Mouse (Mus musculus): ENCODE data around the gene Lin28a. TPM values are rescaled to one million over a fixed set of nuclear protein-coding genes. Genes with fewer than 3 reads are reported as not detected.

The Lin28a gene
- polyA plus RNA-seq, 1 experiment from 2014 or later, result not detected

- no peak overlapping the region for H3K4me3 ChIP-seq (ENCODE audit: low read depth, low read length)
- no peak overlapping the region for H3K27ac ChIP-seq (ENCODE audit: low read depth, low read length)
- H3K4me2 ChIP-seq (ENCODE audit: low read length), result no peak overlapping the region
- H3K9ac ChIP-seq (ENCODE audit: low read length), result no peak overlapping the region
- ATAC-seq (no peak), DNase-seq (ENCODE audit: low spot score) (no peak)
- H3K27me3 ChIP-seq (replicated peaks; ENCODE audit: control insufficient read depth, insufficient read depth, low read length), result no peaks in the 10 kb centered on the region
- H3K36me3 ChIP-seq (ENCODE audit: control insufficient read depth, insufficient read depth, low read length), result no peaks in the 10 kb centered on the region
- H3K4me1 ChIP-seq (ENCODE audit: control insufficient read depth, insufficient read depth, low read length), result no peaks in the 10 kb centered on the region
- 94% methylated on average over 6 of the region's 6 CpGs for WGBS
- H3K9me3 ChIP-seq (replicated peaks; ENCODE audit: control insufficient read depth, low read length), result no peaks in the 10 kb centered on the region
These were observed 40.3 kb upstream of the Lin28a start for GRCm38 (mm10) chr4:134058908-134059307.

- no peak for DNase-seq (ENCODE audit: low spot score)
- Histone ChIP-seq H3K4me1 (ENCODE audit: control insufficient read depth, insufficient read depth, low read length) (no peaks in the 10 kb centered on the region), H3K4me2 (ENCODE audit: low read length) (no peak overlapping the region), H3K27ac (ENCODE audit: low read depth, low read length) (no peak overlapping the region), H3K27me3 (replicated peaks; ENCODE audit: control insufficient read depth, insufficient read depth, low read length) (no peaks in the 10 kb centered on the region), H3K4me3 (ENCODE audit: low read depth, low read length) (no peak overlapping the region), H3K9me3 (replicated peaks; ENCODE audit: control insufficient read depth, low read length) (no peaks in the 10 kb centered on the region), H3K36me3 (ENCODE audit: control insufficient read depth, insufficient read depth, low read length) (no peaks in the 10 kb centered on the region), H3K9ac (ENCODE audit: low read length) (no peak overlapping the region)
- 40% methylated on average over 14 of the region's 14 CpGs for WGBS
- ATAC-seq, result no peak
These were observed 39.6 kb upstream of the Lin28a start for GRCm38 (mm10) chr4:134058166-134058715.

DNA sequence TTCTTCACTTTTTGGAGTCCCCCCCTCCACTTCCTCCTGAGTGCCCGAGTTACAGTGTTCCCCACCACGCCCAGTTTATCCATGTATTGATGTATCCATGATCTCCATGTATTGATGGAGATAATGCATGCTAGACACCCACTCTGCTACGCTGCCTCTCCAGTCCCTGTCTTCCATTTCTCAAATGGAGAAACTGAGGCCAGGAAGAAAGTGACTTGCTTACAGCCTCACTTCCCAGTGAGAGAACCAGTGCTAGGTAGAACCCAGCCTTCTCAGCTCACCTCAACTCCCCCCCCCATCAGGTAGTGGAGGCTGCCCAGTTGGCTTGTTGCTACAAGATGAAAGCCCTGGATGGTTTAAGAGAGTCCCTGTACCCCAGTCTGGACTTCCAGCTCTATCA is 34.9 kb upstream of the Lin28a start, which contains the start of gene Zfp683:
Gene Zfp683, plus strand, starts transcription at position 301 of the 400 bp plus-strand sequence.
- H3K9ac ChIP-seq (ENCODE audit: low read length), result no peak within 1 kb of the TSS
- H3K4me3 ChIP-seq (ENCODE audit: low read depth, low read length), result no peak within 1 kb of the TSS
- no peak for ATAC-seq
- H3K4me2 ChIP-seq (ENCODE audit: low read length), result no peak within 1 kb of the TSS
- 88% methylated on average over 3 of the region's 3 CpGs for WGBS
- H3K9me3 ChIP-seq (replicated peaks; ENCODE audit: control insufficient read depth, low read length), result no peaks in the 10 kb centered on the region
- H3K4me1 ChIP-seq (ENCODE audit: control insufficient read depth, insufficient read depth, low read length), result peaks cover 3% of the 10 kb centered on the region; the same call in 1 of the 2 replicates
- H3K27ac ChIP-seq (ENCODE audit: low read depth, low read length), result no peak within 1 kb of the TSS
- no peaks in the 10 kb centered on the region for H3K36me3 ChIP-seq (ENCODE audit: control insufficient read depth, insufficient read depth, low read length)
- no peaks in the 10 kb centered on the region for H3K27me3 ChIP-seq (replicated peaks; ENCODE audit: control insufficient read depth, insufficient read depth, low read length)
- DNase-seq (ENCODE audit: low spot score), result no peak

DNA sequence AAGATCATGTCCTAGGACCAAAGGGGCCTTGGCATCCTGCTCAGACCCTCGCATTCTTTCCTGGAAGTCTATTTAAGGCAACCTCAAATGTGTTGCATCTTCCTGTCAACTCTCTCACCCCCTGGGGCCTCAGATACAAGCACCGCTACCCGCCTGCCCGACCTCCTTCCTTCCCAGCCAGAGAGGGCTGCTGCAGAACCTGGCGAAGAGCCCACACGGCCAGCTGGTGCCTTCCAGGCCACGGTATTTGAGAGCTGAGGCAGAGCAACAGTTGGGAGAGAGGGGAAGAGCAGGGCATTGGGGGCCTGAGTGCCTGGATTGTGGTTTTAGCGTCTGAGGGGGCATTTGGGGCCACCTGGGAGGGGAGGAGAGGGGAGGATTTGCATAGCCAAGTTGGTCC is 33.9 kb upstream of the Lin28a start:
- Histone ChIP-seq H3K4me1 (ENCODE audit: control insufficient read depth, insufficient read depth, low read length) (peaks cover 3% of the 10 kb centered on the region; the same call in 1 of the 2 replicates), H3K27me3 (replicated peaks; ENCODE audit: control insufficient read depth, insufficient read depth, low read length) (no peaks in the 10 kb centered on the region), H3K9ac (ENCODE audit: low read length) (no peak overlapping the region), H3K4me3 (ENCODE audit: low read depth, low read length) (no peak overlapping the region), H3K27ac (ENCODE audit: low read depth, low read length) (no peak overlapping the region), H3K4me2 (ENCODE audit: low read length) (no peak overlapping the region), H3K36me3 (ENCODE audit: control insufficient read depth, insufficient read depth, low read length) (no peaks in the 10 kb centered on the region), H3K9me3 (replicated peaks; ENCODE audit: control insufficient read depth, low read length) (no peaks in the 10 kb centered on the region)
- ATAC-seq, result no peak
- 25% methylated on average over 8 of the region's 8 CpGs for WGBS
- DNase-seq (ENCODE audit: low spot score), result peak; percentile 74

GRCm38 (mm10) chr4:134051912-134052311 is 33.3 kb upstream of the Lin28a start:
- H3K27ac ChIP-seq (ENCODE audit: low read depth, low read length), result no peak overlapping the region
- H3K4me2 ChIP-seq (ENCODE audit: low read length), result no peak overlapping the region
- H3K9ac ChIP-seq (ENCODE audit: low read length), result no peak overlapping the region
- 83% methylated on average over 5 of the region's 5 CpGs for WGBS
- no peak for DNase-seq (ENCODE audit: low spot score)
- H3K9me3 ChIP-seq (replicated peaks; ENCODE audit: control insufficient read depth, low read length), result no peaks in the 10 kb centered on the region
- no peaks in the 10 kb centered on the region for H3K36me3 ChIP-seq (ENCODE audit: control insufficient read depth, insufficient read depth, low read length)
- H3K4me1 ChIP-seq (ENCODE audit: control insufficient read depth, insufficient read depth, low read length), result peaks cover 3% of the 10 kb centered on the region; the same call in 1 of the 2 replicates
- no peak for ATAC-seq
- H3K27me3 ChIP-seq (replicated peaks; ENCODE audit: control insufficient read depth, insufficient read depth, low read length), result no peaks in the 10 kb centered on the region
- no peak overlapping the region for H3K4me3 ChIP-seq (ENCODE audit: low read depth, low read length)

- ATAC-seq (no peak), DNase-seq (ENCODE audit: low spot score) (no peak)
- 88% methylated on average over 5 of the region's 5 CpGs for WGBS
- Histone ChIP-seq H3K36me3 (ENCODE audit: control insufficient read depth, insufficient read depth, low read length) (no peaks in the 10 kb centered on the region), H3K9ac (ENCODE audit: low read length) (no peak overlapping the region), H3K4me1 (ENCODE audit: control insufficient read depth, insufficient read depth, low read length) (peaks cover under 1% of the 10 kb centered on the region; the same call in 1 of the 2 replicates), H3K4me2 (ENCODE audit: low read length) (no peak overlapping the region), H3K27me3 (replicated peaks; ENCODE audit: control insufficient read depth, insufficient read depth, low read length) (no peaks in the 10 kb centered on the region), H3K4me3 (ENCODE audit: low read depth, low read length) (no peak overlapping the region), H3K9me3 (replicated peaks; ENCODE audit: control insufficient read depth, low read length) (no peaks in the 10 kb centered on the region), H3K27ac (ENCODE audit: low read depth, low read length) (no peak overlapping the region)
These were observed 29.0 kb upstream of the Lin28a start for GRCm38 (mm10) chr4:134047648-134048047.

GRCm38 (mm10) chr4:134043041-134043440 is 24.4 kb upstream of the Lin28a start:
- ATAC-seq, result no peak
- H3K4me1 ChIP-seq (ENCODE audit: control insufficient read depth, insufficient read depth, low read length), result no peaks in the 10 kb centered on the region
- H3K36me3 ChIP-seq (ENCODE audit: control insufficient read depth, insufficient read depth, low read length), result no peaks in the 10 kb centered on the region
- no peak overlapping the region for H3K27ac ChIP-seq (ENCODE audit: low read depth, low read length)
- no peaks in the 10 kb centered on the region for H3K27me3 ChIP-seq (replicated peaks; ENCODE audit: control insufficient read depth, insufficient read depth, low read length)
- no peak overlapping the region for H3K4me3 ChIP-seq (ENCODE audit: low read depth, low read length)
- H3K9ac ChIP-seq (ENCODE audit: low read length), result no peak overlapping the region
- no peak for DNase-seq (ENCODE audit: low spot score)
- no peak overlapping the region for H3K4me2 ChIP-seq (ENCODE audit: low read length)
- no peaks in the 10 kb centered on the region for H3K9me3 ChIP-seq (replicated peaks; ENCODE audit: control insufficient read depth, low read length)
- 64% methylated on average over 2 of the region's 2 CpGs for WGBS

DNA sequence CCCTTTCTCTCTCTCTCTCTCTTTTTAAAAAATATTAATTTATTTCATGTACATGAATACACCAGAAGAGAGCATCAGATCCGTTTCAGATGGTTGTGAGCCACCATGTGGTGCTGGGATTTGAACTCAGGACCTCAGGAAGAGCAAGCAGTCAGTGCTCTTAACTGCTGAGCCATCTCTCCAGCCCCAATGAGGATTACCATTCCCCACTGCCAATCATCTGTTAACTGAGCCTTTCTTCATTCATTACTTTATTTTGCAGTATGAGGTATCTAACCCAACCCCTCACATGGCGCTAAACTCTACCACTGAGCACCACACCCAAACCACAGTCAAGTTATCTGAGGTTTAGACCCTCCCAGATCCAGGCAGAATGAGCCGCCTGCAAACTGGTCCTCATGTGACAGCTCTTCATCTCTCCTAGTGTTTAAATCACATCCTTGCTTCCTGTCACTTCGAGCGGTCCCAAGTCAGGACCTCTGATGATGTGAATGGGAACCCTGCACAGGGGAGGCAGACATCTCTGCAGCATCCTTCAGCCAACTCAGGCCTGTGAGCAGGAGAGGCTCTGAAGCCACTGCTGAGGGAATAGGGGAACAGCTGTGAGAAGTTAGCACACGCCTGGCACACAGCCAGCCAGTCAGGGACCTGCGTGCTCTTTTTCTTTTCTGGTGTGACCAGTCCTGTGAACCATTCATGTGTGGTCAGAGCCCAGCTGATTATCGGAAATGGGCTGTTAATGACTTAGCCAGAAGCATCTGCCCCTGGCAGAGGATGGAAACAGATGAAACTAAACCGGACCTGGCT is 22.9 kb upstream of the Lin28a start:
- Histone ChIP-seq H3K27me3 (replicated peaks; ENCODE audit: control insufficient read depth, insufficient read depth, low read length) (no peaks in the 10 kb centered on the region), H3K9me3 (replicated peaks; ENCODE audit: control insufficient read depth, low read length) (no peaks in the 10 kb centered on the region), H3K4me2 (ENCODE audit: low read length) (no peak overlapping the region), H3K4me3 (ENCODE audit: low read depth, low read length) (no peak overlapping the region), H3K4me1 (ENCODE audit: control insufficient read depth, insufficient read depth, low read length) (no peaks in the 10 kb centered on the region), H3K36me3 (ENCODE audit: control insufficient read depth, insufficient read depth, low read length) (no peaks in the 10 kb centered on the region), H3K9ac (ENCODE audit: low read length) (no peak overlapping the region), H3K27ac (ENCODE audit: low read depth, low read length) (no peak overlapping the region)
- 60% methylated on average over 9 of the region's 9 CpGs for WGBS
- ATAC-seq (no peak), DNase-seq (ENCODE audit: low spot score) (peak; percentile 60)

GRCm38 (mm10) chr4:134035953-134036352 is 17.3 kb upstream of the Lin28a start:
- Histone ChIP-seq H3K4me3 (ENCODE audit: low read depth, low read length) (no peak overlapping the region), H3K4me1 (ENCODE audit: control insufficient read depth, insufficient read depth, low read length) (no peaks in the 10 kb centered on the region), H3K27me3 (replicated peaks; ENCODE audit: control insufficient read depth, insufficient read depth, low read length) (no peaks in the 10 kb centered on the region), H3K36me3 (ENCODE audit: control insufficient read depth, insufficient read depth, low read length) (no peaks in the 10 kb centered on the region), H3K27ac (ENCODE audit: low read depth, low read length) (no peak overlapping the region), H3K4me2 (ENCODE audit: low read length) (no peak overlapping the region), H3K9ac (ENCODE audit: low read length) (peak overlapping the region; percentile 35; the same call in 1 of the 2 replicates), H3K9me3 (replicated peaks; ENCODE audit: control insufficient read depth, low read length) (no peaks in the 10 kb centered on the region)
- DNase-seq (ENCODE audit: low spot score) (peak; percentile 89), ATAC-seq (peak; percentile 32; the same call in 1 of the 2 replicates)
- WGBS, result 5% methylated on average over 16 of the region's 16 CpGs
